Mouse (Mus musculus) left cerebral cortex, adult 2 months (tissue): ENCODE measurements around the gene Rfng. TPM values are rescaled to one million over a fixed set of nuclear protein-coding genes. Genes with fewer than 3 reads are reported as not detected.
"Not testable (repeated sequence)": the region's sequence is repeated elsewhere in the genome, so short reads cannot be mapped to it uniquely, and the experiment has no call there.

Source experiments
- DNase-seq, 2 experiments: peaks; one replicate each; pipeline ENCODE4 v3.0.0; 2021 to 2022; ENCODE audit warnings: low spot score in 2 of 2, mixed read lengths in 1 of 2; ENCODE audit errors: extremely low spot score in 1 of 2
- H3K27ac ChIP-seq: fragments of 200-600 bp; 2 replicates; pipeline ENCODE4 v1.8.1; 2022
- H3K4me3 ChIP-seq: fragments of 200-600 bp; 2 replicates; pipeline ENCODE4 v1.8.1; 2022
- CTCF ChIP-seq: fragments of 200-600 bp; IDR thresholded peaks from 2 replicates; pipeline ENCODE4 v1.8.1; 2022; ENCODE audit warnings: antibody characterized with exemption, mild to moderate bottlenecking, moderate library complexity
- intact Hi-C: fragments of 180-260 bp; cut with DNase I; formaldehyde crosslinking; loops from one replicate; pipeline ENCODE4 v1.15.1; 2025
- long read RNA-seq, 2 experiments: library from polyadenylated mRNA; stranded (forward); transcript quantifications; one replicate each; pipeline ENCODE4 v2.0.0; 2021; ENCODE audit warnings: borderline mapping rate in 2 of 2
- total RNA-seq, 2 experiments: library from RNA; stranded (reverse); gene quantifications; 2 replicates each; pipeline ENCODE4 v1.2.3; 2021

The Rfng gene
- total RNA-seq: 10 to 100 TPM; 60.7 to 63.2 TPM
- long read RNA-seq, experiment 1, transcript Rfng-201 (8 exons, 2,118 nt): major isoform, 38 of 85 reads
- long read RNA-seq, experiment 1, transcript Rfng-202 (6 exons, 2,467 nt): minor isoform, 11 of 85 reads
- long read RNA-seq, experiment 1, partial matches to known transcripts: 3 of 85 reads
- long read RNA-seq, experiment 1, other reads (novel, unspliced or antisense): 33 of 85 reads
- long read RNA-seq, experiment 2, transcript Rfng-201 (8 exons, 2,118 nt): major isoform, 23 of 94 reads
- long read RNA-seq, experiment 2, transcript Rfng-202 (6 exons, 2,467 nt): minor isoform, 17 of 94 reads
- long read RNA-seq, experiment 2, partial matches to known transcripts: 8 of 94 reads
- long read RNA-seq, experiment 2, other reads (novel, unspliced or antisense): 46 of 94 reads

DNA sequence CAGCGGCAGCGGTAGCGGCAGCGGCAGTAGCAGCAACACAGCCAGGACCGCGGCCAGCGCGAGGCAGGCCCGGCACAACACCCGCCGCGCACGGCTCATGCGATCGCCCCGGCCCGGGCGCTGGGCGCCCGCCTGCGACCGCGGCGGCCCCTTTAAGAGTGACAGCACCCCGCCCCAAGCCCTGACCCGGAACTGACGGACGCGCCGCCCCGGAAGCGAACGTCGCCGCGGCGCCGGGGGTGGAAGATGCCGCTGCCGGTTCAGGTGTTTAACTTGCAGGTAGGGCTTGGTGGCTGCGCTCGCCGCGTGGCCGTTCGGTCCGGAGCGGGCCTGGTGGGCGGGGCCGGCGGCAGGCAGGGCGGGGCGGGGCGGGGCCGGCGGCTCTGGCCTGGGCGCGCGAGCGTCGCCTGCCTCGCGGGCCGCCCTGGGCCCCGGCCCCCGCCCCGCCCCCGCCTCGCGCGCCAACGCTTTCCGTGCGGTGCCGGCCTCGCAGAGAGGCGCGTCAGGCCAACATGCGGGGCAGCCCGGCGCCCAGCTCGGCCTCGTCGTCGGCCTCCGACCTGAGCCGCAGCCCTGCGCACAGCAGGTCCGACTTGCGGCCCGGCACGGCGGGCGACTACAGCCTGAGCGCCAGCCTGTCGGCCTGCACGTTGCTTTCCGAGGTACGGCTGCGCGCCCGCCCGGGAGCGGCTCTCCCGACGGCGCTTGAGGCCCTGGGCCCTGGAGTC is at the start of gene Rfng, which contains the start of gene Gps1:
Gene Rfng, minus strand, starts transcription at position 144 of the 728 bp plus-strand sequence.
Gene Gps1, plus strand, starts transcription at position 209 of the 728 bp plus-strand sequence.
- peak within 1 kb of the TSS; percentile 75 for H3K4me3 ChIP-seq
- TF ChIP-seq CTCF: no peak
- DNase-seq: peak; percentile 83 to 87
- intact Hi-C loops: no loop called here
- peak within 1 kb of the TSS; percentile 89 for H3K27ac ChIP-seq

DNA sequence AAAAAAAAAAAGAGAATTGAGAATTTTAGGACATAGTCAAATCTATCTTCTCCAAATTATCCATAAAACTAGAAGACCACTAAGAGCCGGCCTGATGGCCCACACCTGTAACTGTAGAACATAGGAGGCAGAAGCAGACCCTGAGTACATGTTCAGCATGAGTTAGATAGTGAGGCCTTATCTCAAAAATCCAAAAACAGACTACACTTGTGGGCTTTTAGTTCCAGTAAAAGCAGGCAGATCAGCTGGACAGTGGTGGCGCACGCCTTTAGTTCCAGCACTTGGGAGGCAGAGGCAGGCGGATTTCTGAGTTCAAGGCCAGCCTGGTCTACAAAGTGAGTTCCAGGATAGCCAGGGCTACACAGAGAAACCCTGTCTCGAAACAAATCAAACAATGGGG is 49.0 kb upstream of the Rfng start:
- DNase-seq, H3K4me3 ChIP-seq, intact Hi-C loops, H3K27ac ChIP-seq: not testable (repeated sequence)

DNA sequence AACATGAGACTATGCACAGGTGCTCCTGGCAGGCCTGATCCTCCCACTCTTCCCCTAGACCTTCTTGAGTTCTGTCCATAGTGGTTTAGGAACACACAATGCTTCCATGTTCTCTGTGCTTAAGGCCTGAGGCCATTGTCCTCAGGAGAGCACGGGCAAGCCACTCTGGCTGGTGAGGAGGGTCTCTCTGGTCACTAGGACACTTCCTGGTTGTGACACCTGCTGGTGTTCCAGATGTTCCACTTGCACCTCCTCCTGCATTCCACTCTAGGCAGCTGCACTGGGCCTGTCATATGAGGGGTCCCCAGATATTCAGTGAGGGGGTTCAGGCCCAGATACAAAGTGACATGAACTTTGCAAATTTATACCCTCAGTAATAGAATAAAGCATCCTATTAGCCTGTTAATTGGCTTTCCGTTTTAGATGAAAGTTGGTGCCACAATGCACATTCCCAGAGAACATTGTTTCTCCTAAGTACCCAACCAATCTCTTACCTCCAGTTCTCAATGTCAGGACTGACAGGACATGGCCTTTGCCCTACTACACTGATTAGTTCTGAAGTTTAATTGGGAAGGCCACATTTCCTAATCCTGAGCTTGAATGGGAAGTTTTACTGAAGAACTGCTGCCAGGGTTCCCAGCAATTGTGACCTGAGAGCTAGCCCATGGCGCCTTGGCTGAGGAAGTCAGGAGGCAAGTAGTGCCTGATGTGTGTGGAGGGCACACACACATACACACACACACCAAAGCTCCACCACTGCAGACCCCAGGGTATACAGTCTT is 47.8 kb upstream of the Rfng start:
- TF ChIP-seq CTCF: no peak
- DNase-seq: no peak
- H3K4me3 ChIP-seq: no peak overlapping the region
- no peak overlapping the region for H3K27ac ChIP-seq
- intact Hi-C loops: no loop called here

DNA sequence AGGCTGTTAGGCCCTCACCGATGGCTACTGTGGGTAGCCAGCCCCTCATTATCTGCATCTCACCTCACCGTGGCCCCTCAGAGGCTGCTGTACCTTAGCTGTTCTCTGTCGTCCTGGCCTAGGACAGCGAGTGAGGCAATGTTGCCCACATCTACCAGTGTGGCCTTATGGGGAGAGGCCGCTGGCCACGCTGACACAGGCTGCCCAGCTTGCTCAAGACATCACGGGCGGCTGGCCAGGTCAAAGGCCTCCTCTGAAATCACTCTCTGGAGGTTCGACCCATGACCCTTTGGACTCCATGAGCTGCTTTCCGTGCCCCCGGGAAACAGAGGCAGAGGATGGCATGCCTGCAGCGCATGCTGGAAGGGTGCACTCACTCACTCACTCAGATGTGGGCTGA is 46.7 kb upstream of the Rfng start:
- no peak for DNase-seq
- Histone ChIP-seq H3K27ac (no peak overlapping the region), H3K4me3 (no peak overlapping the region)
- no peak for TF ChIP-seq CTCF
- intact Hi-C loops: no loop called here

DNA sequence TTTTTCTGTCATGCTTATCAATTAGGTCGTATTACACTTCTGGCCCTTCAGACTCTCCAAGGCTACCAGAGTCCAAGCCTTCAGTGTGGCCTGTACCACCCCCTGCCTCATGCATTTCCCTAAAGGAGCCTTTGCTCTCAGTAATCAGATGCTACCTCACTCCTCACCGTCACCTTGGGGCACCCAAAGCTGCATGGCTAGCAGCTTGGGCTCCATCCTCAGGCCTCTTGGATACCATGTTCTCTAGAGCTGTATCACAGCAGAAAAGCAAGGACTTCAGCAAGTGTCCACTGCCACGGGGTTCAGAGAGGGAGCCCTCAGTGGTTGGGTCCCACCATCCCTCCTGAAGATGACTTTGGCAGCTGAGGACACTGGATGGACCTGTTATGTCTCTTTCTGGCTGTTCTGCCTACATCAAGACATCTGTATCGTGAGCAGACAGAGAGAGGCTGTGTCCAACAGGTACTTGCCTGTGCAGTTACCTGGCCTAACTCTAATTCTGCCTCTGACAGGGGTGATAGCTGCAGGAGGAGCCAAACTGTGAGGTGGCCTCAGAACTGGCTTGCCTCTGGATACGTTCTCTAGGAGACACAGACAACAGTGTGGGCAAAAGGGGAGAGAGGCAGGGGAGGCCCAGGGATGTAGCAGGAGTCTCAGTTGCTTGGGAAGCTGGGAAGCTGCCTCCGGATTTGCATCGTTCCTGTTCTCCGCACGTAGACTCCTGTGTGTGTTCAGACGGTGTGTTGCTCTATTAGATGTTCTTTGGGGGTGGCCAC is 45.9 kb upstream of the Rfng start:
- no peak for DNase-seq
- H3K4me3 ChIP-seq: no peak overlapping the region
- intact Hi-C loops: loop anchor here (5.0 kb wide), 1 partner anchor 72 kb away; no protein-coding TSS in a partner anchor
- TF ChIP-seq CTCF: no peak
- no peak overlapping the region for H3K27ac ChIP-seq

DNA sequence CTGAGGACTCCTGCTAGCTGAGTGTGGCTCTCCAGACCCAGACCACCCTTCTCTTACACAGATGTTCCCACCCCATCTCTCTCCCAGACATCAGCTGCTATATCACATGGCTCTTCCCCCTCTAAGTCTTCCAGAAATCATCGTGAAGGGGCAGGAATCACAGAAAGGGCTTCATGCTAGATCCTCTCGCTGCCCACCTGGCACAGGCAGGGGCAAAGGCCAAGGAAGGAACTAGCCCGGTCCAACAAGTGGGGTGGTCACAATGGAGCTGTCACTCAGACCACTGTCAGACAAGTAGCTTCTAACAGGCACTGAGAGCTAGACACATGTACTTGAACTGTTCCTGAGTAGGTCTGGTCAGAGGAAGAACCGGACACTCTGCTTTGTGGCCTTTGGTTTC is 44.4 kb upstream of the Rfng start:
- Histone ChIP-seq H3K4me3 (no peak overlapping the region), H3K27ac (no peak overlapping the region)
- intact Hi-C loops: loop anchor here (5.0 kb wide), 1 partner anchor 74 kb away; no protein-coding TSS in a partner anchor
- TF ChIP-seq CTCF: no peak
- DNase-seq: no peak

DNA sequence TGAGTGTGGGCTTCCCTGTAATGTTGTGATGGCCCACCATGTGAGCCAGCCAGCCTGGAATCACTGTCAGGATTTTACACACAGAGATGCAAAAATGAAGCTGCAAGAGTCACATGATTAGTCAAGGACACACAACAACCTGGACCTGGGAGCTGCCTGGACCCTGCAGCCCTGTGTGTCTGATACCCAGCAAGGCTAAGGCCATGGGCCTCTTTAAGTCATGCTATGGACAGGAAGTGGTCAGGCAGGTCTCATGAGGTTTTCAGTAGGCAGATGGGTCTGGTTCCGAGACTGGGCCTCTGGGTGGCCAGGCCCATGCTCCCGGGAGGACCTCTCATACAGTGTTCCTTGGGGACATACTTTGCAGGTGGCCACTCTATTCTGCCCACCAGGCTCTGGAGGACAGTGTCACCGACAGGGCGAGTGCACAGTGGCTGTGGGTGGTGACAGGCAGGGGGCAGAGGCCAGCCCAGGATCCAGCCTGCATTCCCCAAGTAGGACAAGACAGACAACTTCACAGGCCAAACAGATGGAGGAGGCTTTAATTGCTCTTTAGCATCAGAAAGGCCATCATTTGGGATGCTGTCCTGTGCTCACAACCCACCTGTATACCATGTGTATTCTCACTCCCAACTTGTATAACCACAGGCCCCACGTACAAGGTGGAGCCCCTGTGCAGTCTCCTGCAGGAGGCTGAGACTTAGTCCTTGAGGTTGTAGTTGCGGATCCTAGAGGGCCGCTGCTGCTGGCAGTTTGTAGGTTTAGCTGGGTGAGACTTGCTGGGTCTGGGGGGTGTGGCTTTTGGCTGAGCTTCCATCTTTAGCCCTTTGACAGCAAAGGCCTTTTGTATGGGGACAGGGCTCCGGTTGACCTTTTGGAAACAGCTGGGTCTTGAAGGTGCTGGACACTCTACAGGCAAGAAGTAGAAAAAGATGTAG is 42.3 kb upstream of the Rfng start:
- no peak for TF ChIP-seq CTCF

DNA sequence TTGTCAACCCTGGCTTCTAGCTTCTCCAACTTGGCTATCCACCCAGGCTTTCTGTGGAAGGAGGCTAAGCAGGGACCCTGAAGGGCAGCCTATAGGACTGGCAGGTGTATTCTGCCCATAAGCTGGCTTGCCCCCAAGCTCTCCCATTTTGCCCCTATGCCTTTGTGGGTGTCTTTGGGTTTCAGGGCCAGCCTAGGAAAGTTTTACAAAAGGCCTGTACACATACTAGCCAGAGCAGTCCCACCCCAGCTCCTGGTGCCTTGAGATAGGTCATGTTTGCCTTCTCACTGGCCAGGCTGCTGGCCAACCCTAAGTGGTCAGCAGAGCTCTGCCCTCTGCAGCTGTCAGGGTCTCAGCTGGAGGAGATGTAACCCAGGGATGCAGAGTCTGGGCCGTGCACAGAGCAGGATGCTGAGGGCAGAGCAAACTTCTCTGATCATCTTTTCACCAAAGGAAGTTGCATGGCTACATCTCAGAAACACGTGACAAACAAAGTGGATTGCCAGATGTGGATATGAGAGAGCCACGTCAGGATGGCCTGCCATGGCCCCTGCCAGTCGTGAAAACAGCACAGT is 41.4 kb upstream of the Rfng start:
- H3K4me3 ChIP-seq: peak overlapping the region; percentile 84
- DNase-seq: no peak
- no peak for TF ChIP-seq CTCF
- peak overlapping the region; percentile 98 for H3K27ac ChIP-seq
- intact Hi-C loops: loop anchor here (5.0 kb wide), 1 partner anchor 77 kb away; no protein-coding TSS in a partner anchor

More for the DNA sequence above, 42.3 kb upstream of the Rfng start:
- intact Hi-C loops: loop anchor here (5.0 kb wide), 1 partner anchor 76 kb away; no protein-coding TSS in a partner anchor
- Histone ChIP-seq H3K27ac (peak overlapping the region; percentile 98), H3K4me3 (no peak overlapping the region)
- DNase-seq: no peak

DNA sequence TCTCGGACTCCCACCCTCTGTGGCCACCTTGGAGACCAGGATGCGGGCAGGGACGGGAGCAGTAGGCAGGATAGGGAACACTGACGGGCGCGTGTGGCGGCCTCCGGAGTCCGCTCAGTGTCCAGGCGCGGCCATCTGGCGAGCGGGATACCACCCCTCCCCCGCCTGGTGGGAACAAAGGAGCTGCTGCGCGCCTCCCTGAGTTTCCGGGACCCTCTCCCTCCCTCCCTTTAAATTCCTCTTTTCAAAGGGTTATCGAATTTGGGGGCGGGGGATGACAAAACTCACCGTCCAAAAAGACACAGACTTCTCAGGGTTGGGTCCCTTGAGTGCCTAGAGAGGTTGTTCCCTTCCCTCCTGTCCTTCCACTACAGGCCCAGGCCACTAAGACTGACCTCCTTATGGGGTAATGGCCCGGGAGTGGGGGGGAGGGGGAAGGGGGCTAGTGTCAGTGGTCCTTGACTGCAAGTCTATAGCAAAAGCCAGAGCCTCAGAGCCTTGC is 40.8 kb upstream of the Rfng start:
- Histone ChIP-seq H3K4me3 (peak overlapping the region; percentile 84), H3K27ac (peak overlapping the region; percentile 98)
- DNase-seq: no peak
- TF ChIP-seq CTCF: no peak
- intact Hi-C loops: loop anchor here (5.0 kb wide), 1 partner anchor 77 kb away; no protein-coding TSS in a partner anchor
